Mouse (Mus musculus): Measurements from ENCODE around the gene Lalba. TPM values are rescaled to one million over a fixed set of nuclear protein-coding genes. Genes with fewer than 3 reads are reported as not detected.
"Not testable (repeated sequence)": the region's sequence is repeated elsewhere in the genome, so short reads cannot be mapped to it uniquely, and the experiment has no call there.

Lalba gene
- total RNA-seq (2015): not detected in 2 replicates
- total RNA-seq (2017): not detected in 2 replicates

- ATAC-seq (ENCODE audit: poor library complexity, severe bottlenecking): no peak
Measured at GRCm38 (mm10) chr15:98482701-98483100, at the start of gene Lalba. Gene Lalba (minus strand): TSS chr15:98482721.

GRCm38 (mm10) chr15:98532281-98532680, 49.8 kb upstream of the Lalba start:
- ATAC-seq (ENCODE audit: poor library complexity, severe bottlenecking): no peak

GRCm38 (mm10) chr15:98528066-98528563, 45.6 kb upstream of the Lalba start:
- ATAC-seq (ENCODE audit: poor library complexity, severe bottlenecking): no peak

DNA sequence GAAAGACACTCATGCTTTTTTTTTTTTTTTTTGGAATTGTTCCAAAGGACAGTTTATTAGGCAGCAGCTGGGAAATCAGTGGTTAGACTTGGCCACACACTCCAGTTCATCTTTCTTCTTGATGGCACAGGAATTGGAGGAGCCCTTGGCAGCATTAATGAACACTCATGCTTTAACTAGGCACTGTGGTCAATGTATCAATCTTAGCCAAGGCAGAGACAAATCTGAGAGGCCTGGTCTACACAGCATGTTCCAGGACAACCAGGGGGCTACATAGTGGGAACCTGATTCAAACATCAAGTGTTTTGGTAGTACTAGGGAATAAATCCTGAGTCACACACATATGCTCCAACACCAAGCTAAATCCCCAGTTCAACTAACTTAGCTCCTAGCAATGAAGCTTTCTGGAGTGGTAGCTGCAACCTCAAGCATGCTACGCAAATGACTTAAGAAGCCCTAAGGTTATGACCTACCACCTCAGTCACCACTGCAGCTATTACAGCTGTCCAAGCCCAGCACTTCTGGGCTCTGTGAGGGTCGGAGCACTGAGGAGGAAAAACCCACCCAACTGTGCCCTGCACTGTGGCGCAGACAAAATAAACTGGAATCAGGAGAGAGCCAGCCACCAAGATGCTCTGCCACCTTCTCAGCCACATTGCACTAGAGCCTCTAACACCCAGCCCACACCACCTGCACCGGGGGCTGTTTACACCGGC, 44.7 kb upstream of the Lalba start:
- no peak for ATAC-seq (ENCODE audit: poor library complexity, severe bottlenecking)

DNA sequence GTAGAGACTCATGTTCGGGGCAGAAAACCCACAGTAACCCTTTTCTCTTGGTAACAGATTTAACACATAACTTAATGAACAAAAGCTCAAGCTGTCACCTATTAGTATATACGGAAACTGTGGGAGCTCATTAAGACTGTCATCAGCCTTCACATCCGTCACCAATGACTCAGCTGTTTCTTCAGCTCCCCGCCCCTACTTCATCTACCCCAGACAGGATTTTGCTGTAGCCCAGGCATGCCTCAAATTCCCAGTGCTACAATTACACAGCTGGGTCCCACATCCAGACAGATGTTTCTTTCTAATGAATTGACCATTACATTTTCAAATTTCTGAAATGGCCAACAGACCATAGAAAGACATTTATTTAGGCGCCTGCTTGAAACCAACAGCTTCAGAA, 43.5 kb upstream of the Lalba start:
- ATAC-seq (ENCODE audit: poor library complexity, severe bottlenecking): no peak

DNA sequence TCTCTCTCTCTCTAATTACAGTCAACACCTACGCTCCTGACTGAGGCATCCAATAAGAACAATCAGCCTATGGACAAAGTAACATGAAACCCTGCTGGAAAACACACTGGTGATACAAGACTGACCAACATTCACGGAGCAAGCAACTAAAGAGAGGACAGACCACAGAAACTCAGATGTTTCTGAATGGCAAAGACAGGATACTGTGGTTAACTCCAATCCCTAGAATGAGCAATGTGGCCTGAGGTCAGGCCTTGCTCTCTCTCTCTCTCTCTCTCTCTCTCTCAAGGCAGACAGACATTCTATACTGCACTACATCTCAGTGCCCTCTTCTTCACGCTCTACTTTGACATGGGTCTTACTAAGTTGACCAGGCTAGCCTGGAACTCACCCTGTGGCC, 38.7 kb upstream of the Lalba start:
- ATAC-seq (ENCODE audit: poor library complexity, severe bottlenecking): no peak

- ATAC-seq (ENCODE audit: poor library complexity, severe bottlenecking): peak; percentile 70
Measured at GRCm38 (mm10) chr15:98517380-98518355, 35.1 kb upstream of the Lalba start.

DNA sequence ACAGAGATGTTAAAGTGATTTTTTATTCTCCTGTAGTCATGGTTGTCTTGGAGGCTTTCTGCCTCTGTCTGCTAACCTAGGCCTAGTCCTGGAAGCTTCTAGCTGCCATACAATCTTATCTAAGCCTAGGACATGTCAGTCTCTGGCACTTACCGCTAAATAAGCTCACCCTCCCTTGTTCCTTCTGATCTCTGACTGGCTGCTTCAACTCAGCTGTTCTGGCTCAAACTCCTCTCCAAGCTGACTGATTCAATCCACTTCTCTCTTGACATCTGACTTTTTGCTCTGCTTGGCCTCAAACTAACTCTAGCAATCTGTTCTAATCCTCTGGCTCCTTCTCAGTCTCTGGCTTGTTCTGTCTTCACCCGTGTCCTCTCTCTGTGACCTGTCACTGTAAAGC, 32.3 kb upstream of the Lalba start:
- not testable (repeated sequence) for ATAC-seq (ENCODE audit: poor library complexity, severe bottlenecking)

DNA sequence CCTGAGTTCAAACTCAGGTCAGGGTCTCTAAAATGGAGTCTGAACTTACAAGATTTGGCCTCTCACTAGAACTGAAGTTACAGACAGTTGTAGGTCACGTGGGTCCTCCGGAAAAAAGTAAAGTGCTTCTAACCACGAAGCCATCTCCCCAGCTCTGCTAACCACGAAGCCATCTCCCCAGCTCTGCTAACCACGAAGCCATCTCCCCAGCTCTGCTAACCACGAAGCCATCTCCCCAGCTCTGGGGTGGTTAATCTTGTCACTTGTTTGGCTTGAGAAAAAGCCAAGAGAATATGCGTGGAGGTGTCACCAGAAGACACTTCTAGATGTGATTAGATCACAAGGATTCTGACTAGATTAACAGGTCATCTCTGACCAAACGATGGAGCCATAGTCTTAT, 31.6 kb upstream of the Lalba start:
- ATAC-seq (ENCODE audit: poor library complexity, severe bottlenecking): peak; percentile 37; the same call in 1 of the 2 replicates

DNA sequence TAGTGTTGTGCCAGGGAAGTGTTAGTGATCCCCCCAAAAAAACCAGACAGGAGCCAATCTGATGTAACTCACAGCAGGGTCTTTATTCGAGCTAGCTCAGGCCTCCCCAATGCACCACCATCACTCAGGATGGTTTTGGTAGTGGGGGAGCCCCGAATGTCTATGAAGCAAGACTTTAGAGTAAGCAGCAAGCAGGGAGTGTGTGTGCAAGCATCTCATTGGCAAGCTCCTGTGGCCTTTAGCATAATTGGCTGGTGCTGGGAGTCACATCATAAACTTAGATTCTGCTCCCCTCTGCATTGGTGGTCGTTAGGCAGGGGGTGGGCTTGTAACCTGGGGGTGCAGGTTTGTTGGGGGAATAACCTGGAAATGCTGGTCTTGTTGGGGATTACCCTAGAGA, 31.2 kb upstream of the Lalba start:
- ATAC-seq (ENCODE audit: poor library complexity, severe bottlenecking): not testable (repeated sequence)

DNA sequence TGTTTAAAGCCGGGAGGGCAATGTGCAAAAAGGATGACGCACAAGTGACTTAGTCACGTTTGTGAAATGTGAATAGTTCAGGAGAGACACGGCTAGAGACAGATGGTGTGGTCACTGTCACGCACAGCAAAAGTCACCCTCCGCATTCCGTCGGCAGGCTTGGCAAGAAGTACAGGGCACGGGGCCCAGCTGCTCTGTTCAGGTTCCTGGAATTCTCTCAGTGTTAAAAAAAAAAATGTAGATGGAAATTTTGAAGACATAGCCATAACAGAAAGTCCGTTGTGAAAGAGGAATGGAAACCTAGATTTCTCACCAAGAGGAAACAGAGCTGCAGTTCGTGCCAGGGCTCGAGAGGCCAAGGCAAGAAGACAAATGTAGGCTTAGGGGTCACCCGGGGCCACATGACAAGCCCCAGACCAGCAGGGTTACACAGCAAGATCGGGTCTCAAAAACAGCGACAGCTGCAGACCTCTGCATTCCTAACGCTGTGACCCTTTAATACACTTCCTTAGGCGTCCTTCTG, 30.3 kb upstream of the Lalba start:
- peak; percentile 58 for ATAC-seq (ENCODE audit: poor library complexity, severe bottlenecking)

DNA sequence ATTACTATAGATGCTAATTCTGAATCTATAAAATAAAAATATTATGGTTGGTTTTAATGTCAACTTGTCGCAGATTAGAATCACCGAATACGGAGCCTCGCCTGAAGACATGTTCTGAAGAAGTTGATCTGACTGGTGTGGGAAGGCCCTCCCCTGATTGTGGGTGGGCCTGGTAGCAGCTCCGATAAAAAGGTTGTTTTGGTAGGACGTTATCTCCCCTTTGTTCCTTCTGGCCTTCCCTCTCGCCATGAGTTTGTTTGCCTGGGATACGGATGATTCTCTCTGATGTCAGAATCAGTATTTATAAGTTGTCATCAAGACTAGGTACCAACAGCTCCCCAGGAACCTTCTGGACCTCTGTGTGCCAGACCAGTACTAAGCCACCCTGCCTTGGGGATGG, 29.7 kb upstream of the Lalba start:
- no peak for ATAC-seq (ENCODE audit: poor library complexity, severe bottlenecking)

- ATAC-seq (ENCODE audit: poor library complexity, severe bottlenecking): peak; percentile 46
Measured at GRCm38 (mm10) chr15:98511386-98511928, 28.9 kb upstream of the Lalba start.

GRCm38 (mm10) chr15:98510438-98511385, 28.2 kb upstream of the Lalba start:
- ATAC-seq (ENCODE audit: poor library complexity, severe bottlenecking): peak; percentile 62

DNA sequence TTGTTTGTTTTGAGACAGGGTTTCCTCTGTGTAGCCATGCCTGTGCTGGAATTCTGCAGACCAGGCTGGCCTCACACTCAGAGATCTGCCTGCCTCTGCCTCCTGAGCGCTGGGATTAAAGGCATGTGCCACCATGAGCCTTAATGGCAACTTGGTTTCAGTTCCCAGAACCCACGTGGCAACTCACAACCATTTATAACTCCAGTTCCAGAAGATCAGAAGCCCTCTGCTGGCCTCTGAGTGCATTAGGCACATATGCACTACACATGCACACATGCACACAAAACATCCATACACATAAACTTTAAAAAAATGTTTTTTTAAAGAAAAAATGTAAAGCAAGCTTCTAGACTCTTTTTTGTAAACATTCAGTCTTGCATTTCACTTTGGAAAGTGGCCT, 26.9 kb upstream of the Lalba start:
- no peak for ATAC-seq (ENCODE audit: poor library complexity, severe bottlenecking)

GRCm38 (mm10) chr15:98507321-98507720, 24.8 kb upstream of the Lalba start:
- ATAC-seq (ENCODE audit: poor library complexity, severe bottlenecking): no peak

- peak; percentile 79 for ATAC-seq (ENCODE audit: poor library complexity, severe bottlenecking)
Measured at GRCm38 (mm10) chr15:98506253-98506957, 23.9 kb upstream of the Lalba start.

- peak; percentile 66 for ATAC-seq (ENCODE audit: poor library complexity, severe bottlenecking)
Measured at GRCm38 (mm10) chr15:98504514-98504913, 22.0 kb upstream of the Lalba start.

GRCm38 (mm10) chr15:98503317-98503716, 20.8 kb upstream of the Lalba start:
- no peak for ATAC-seq (ENCODE audit: poor library complexity, severe bottlenecking)

Data from megakaryocyte, adult 5-6 weeks (primary cell).